Mouse (Mus musculus) MEL (cell line): ENCODE measurements around the gene Mt2.

ENCODE experiments used
- CTCF ChIP-seq, 3 experiments: IDR thresholded peaks in 2 of 3; conservative IDR thresholded peaks in 1 of 3; 2 replicates each; pipeline ENCODE4 v1.5.1; 2011 to 2012; ENCODE audit warnings: low read length in 3 of 3, low read depth in 2 of 3, mild to moderate bottlenecking in 2 of 3, improper control_type of control experiment in 1 of 3, inconsistent platforms in 1 of 3, mixed read lengths in 1 of 3, moderate library complexity in 1 of 3; ENCODE audit not compliant: control insufficient read depth in 1 of 3, insufficient read depth in 1 of 3, poor library complexity in 1 of 3, severe bottlenecking in 1 of 3
- ELF1 ChIP-seq: IDR thresholded peaks from 2 replicates; pipeline ENCODE4 v1.6.1; 2014; ENCODE audit warnings: low read depth, mild to moderate bottlenecking, inconsistent platforms, low read length, improper control_type of control experiment, moderate library complexity
- GATA1 ChIP-seq: IDR thresholded peaks from 2 replicates; pipeline ENCODE4 v1.6.1; 2011; ENCODE audit warnings: low read depth, low read length, improper control_type of control experiment
- POLR2A ChIP-seq, 2 experiments: IDR thresholded peaks; 2 replicates each; pipeline ENCODE4 v1.6.1; 2011 to 2012; ENCODE audit warnings: low read length in 2 of 2, mild to moderate bottlenecking in 2 of 2, control low read depth in 1 of 2, improper control_type of control experiment in 1 of 2, low read depth in 1 of 2, moderate library complexity in 1 of 2; ENCODE audit not compliant: control insufficient read depth in 1 of 2, insufficient read depth in 1 of 2, poor library complexity in 1 of 2
- TBP ChIP-seq: IDR thresholded peaks from 2 replicates; pipeline ENCODE4 v1.8.0; 2011; ENCODE audit warnings: low read depth, low read length, improper control_type of control experiment
- ZC3H11A ChIP-seq: IDR thresholded peaks from 2 replicates; pipeline ENCODE4 v1.6.1; 2012; ENCODE audit warnings: low read depth, mild to moderate bottlenecking, inconsistent platforms, low read length, improper control_type of control experiment
- ZNF384 ChIP-seq: IDR thresholded peaks from 2 replicates; pipeline ENCODE4 v1.6.1; 2012; ENCODE audit warnings: low read depth, mild to moderate bottlenecking, inconsistent platforms, low read length, improper control_type of control experiment

DNA sequence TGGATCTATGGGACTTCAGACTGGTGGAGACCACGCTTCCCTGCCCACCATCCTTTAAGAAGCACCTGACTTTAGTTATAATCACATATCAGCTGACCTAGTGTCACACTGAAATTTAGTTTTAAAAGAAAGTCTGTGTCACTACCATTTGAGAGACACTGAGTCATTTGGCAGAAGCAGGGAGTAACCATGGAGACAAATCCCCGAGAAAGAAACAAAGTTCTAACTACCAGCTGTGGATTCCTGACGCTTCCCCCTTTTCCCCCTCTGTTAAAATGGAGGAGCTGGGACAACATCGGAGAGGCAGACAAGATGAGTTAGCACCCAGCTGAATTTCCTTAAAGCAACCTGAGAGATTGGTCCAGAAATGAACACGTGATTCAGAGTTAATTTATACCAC lies 24.2 kb upstream of the Mt2 start:
- TF ChIP-seq CTCF (IDR thresholded peaks at IDR 0.05 in 2 of 3, conservative IDR thresholded peaks at IDR 0.05 in 1 of 3; ENCODE audit: control insufficient read depth in 1 of 3, insufficient read depth in 1 of 3, low read depth in 2 of 3, low read length in 3 of 3, poor library complexity in 1 of 3, severe bottlenecking in 1 of 3) = no peak
- no peak for TF ChIP-seq TBP
- no peak for TF ChIP-seq POLR2A (IDR thresholded peaks at IDR 0.05; ENCODE audit: control insufficient read depth in 1 of 2, insufficient read depth in 1 of 2, low read depth in 1 of 2, low read length in 2 of 2, poor library complexity in 1 of 2)
- TF ChIP-seq ZNF384 = no peak
- no peak for TF ChIP-seq GATA1
- TF ChIP-seq ELF1 = no peak
- no peak for TF ChIP-seq ZC3H11A
